Mouse (Mus musculus) MEL (cell line): ENCODE data around the gene Adam8. TPM values are rescaled to one million over a fixed set of nuclear protein-coding genes. Genes with fewer than 3 reads are reported as not detected.

Source experiments
- DNase-seq: peaks from one replicate; pipeline ENCODE4 v3.0.0; 2011; ENCODE audit warnings: low read depth, low spot score
- H3K27ac ChIP-seq: 2 replicates; pipeline ENCODE4 v1.5.1; 2012; ENCODE audit warnings: low read depth, mild to moderate bottlenecking, control low read depth, low read length, moderate library complexity; ENCODE audit not compliant: control insufficient read depth
- H3K27me3 ChIP-seq, 2 experiments: fragments of 150-350 bp in 1 of 2; sonication (generic) in 1 of 2; 2 replicates each; pipeline ENCODE4 v1.6.1; 2012; ENCODE audit warnings: low read length in 2 of 2, mild to moderate bottlenecking in 2 of 2, improper control_type of control experiment in 1 of 2, moderate library complexity in 1 of 2; ENCODE audit not compliant: insufficient read depth in 2 of 2, control insufficient read depth in 1 of 2
- H3K36me3 ChIP-seq, 2 experiments: 2 replicates each; pipeline ENCODE4 v1.6.1; 2012 to 2014; ENCODE audit warnings: low read length in 2 of 2, improper control_type of control experiment in 1 of 2, inconsistent platforms in 1 of 2, mild to moderate bottlenecking in 1 of 2; ENCODE audit not compliant: insufficient read depth in 2 of 2, control insufficient read depth in 1 of 2
- H3K4me1 ChIP-seq, 2 experiments: fragments of 150-350 bp in 1 of 2; sonication (generic) in 1 of 2; 2 replicates each; pipeline ENCODE4 v1.6.1; 2012; ENCODE audit warnings: low read length in 2 of 2, improper control_type of control experiment in 1 of 2, mild to moderate bottlenecking in 1 of 2; ENCODE audit not compliant: insufficient read depth in 2 of 2, control insufficient read depth in 1 of 2
- H3K4me3 ChIP-seq, 2 experiments: fragments of 150-350 bp in 1 of 2; sonication (generic) in 1 of 2; 2 replicates each; pipeline ENCODE4 v1.5.1; 2012; ENCODE audit warnings: low read depth in 2 of 2, low read length in 2 of 2, mild to moderate bottlenecking in 2 of 2, moderate library complexity in 2 of 2, control low read depth in 1 of 2, improper control_type of control experiment in 1 of 2; ENCODE audit not compliant: control insufficient read depth in 1 of 2, insufficient read depth in 1 of 2
- H3K79me2 ChIP-seq: 2 replicates; pipeline ENCODE4 v1.6.1; 2012; ENCODE audit warnings: mild to moderate bottlenecking, low read length, moderate library complexity; ENCODE audit not compliant: control insufficient read depth, poor library complexity, insufficient read depth
- H3K9ac ChIP-seq: 2 replicates; pipeline ENCODE4 v1.6.1; 2012; ENCODE audit warnings: low read depth, mild to moderate bottlenecking, control low read depth, low read length, moderate library complexity; ENCODE audit not compliant: control insufficient read depth, poor library complexity, severe bottlenecking
- H3K9me3 ChIP-seq: fragments of 150-350 bp; sonication (generic); replicated peaks from 2 replicates; pipeline ENCODE4 v1.6.1; 2012; ENCODE audit warnings: mild to moderate bottlenecking, low read length, improper control_type of control experiment, moderate library complexity; ENCODE audit not compliant: insufficient read depth
- BHLHE40 ChIP-seq: IDR thresholded peaks from 2 replicates; pipeline ENCODE4 v1.6.1; 2012; ENCODE audit warnings: low read depth, mild to moderate bottlenecking, inconsistent platforms, low read length, improper control_type of control experiment, borderline replicate concordance
- CHD1 ChIP-seq: IDR thresholded peaks from 2 replicates; pipeline ENCODE4 v1.6.1; 2012; ENCODE audit warnings: low read depth, mild to moderate bottlenecking, inconsistent platforms, low read length, improper control_type of control experiment
- CHD2 ChIP-seq: IDR thresholded peaks from 2 replicates; pipeline ENCODE4 v1.6.1; 2011; ENCODE audit warnings: low read length, improper control_type of control experiment
- EP300 ChIP-seq, 2 experiments: IDR thresholded peaks; 2 replicates each; pipeline ENCODE4 v1.6.1; 2011; ENCODE audit warnings: improper control_type of control experiment in 2 of 2, low read length in 2 of 2, low read depth in 1 of 2, mild to moderate bottlenecking in 1 of 2
- ETS1 ChIP-seq: IDR thresholded peaks from 2 replicates; pipeline ENCODE4 v1.6.1; 2012; ENCODE audit warnings: low read depth, mild to moderate bottlenecking, inconsistent platforms, low read length, improper control_type of control experiment, moderate library complexity
- GABPA ChIP-seq: IDR thresholded peaks from 2 replicates; pipeline ENCODE4 v1.6.1; 2012; ENCODE audit warnings: low read depth, mild to moderate bottlenecking, inconsistent platforms, low read length, improper control_type of control experiment, moderate library complexity
- GATA1 ChIP-seq: IDR thresholded peaks from 2 replicates; pipeline ENCODE4 v1.6.1; 2011; ENCODE audit warnings: low read depth, low read length, improper control_type of control experiment
- HCFC1 ChIP-seq: IDR thresholded peaks from 2 replicates; pipeline ENCODE4 v1.6.1; 2012; ENCODE audit warnings: low read depth, mild to moderate bottlenecking, inconsistent platforms, low read length, improper control_type of control experiment, moderate library complexity
- KAT2A ChIP-seq: conservative IDR thresholded peaks from 2 replicates; pipeline ENCODE4 v1.6.1; 2012; ENCODE audit warnings: low read depth, low read length, improper control_type of control experiment, inconsistent platforms
- MAFK ChIP-seq: IDR thresholded peaks from 2 replicates; pipeline ENCODE4 v1.6.1; 2011; ENCODE audit warnings: low read depth, mild to moderate bottlenecking, low read length, improper control_type of control experiment, borderline replicate concordance
- MAZ ChIP-seq: IDR thresholded peaks from 2 replicates; pipeline ENCODE4 v1.6.1; 2012; ENCODE audit warnings: low read depth, mild to moderate bottlenecking, inconsistent platforms, low read length, improper control_type of control experiment
- MEF2A ChIP-seq: IDR thresholded peaks from 2 replicates; pipeline ENCODE4 v1.6.1; 2014; ENCODE audit warnings: low read depth, mild to moderate bottlenecking, inconsistent platforms, low read length, improper control_type of control experiment; ENCODE audit not compliant: poor library complexity, insufficient replicate concordance, severe bottlenecking; ENCODE audit errors: extremely low read depth
- MXI1 ChIP-seq: IDR thresholded peaks from 2 replicates; pipeline ENCODE4 v1.6.1; 2011; ENCODE audit warnings: mild to moderate bottlenecking, low read depth, low read length, improper control_type of control experiment
- MYB ChIP-seq: IDR thresholded peaks from 2 replicates; pipeline ENCODE4 v1.6.1; 2011; ENCODE audit warnings: mild to moderate bottlenecking, low read depth, low read length, improper control_type of control experiment
- MYC ChIP-seq: IDR thresholded peaks from 2 replicates; pipeline ENCODE4 v1.6.1; 2011; ENCODE audit warnings: low read depth, mild to moderate bottlenecking, low read length, improper control_type of control experiment, moderate library complexity
- POLR2A ChIP-seq, 2 experiments: IDR thresholded peaks; 2 replicates each; pipeline ENCODE4 v1.6.1; 2011 to 2012; ENCODE audit warnings: low read length in 2 of 2, mild to moderate bottlenecking in 2 of 2, control low read depth in 1 of 2, improper control_type of control experiment in 1 of 2, low read depth in 1 of 2, moderate library complexity in 1 of 2; ENCODE audit not compliant: control insufficient read depth in 1 of 2, insufficient read depth in 1 of 2, poor library complexity in 1 of 2
- POLR2AphosphoS2 ChIP-seq: IDR thresholded peaks from 2 replicates; pipeline ENCODE4 v1.6.1; 2011; ENCODE audit warnings: low read length, improper control_type of control experiment
- POLR2AphosphoS5 ChIP-seq: IDR thresholded peaks from 2 replicates; pipeline ENCODE4 v1.6.1; 2012; ENCODE audit warnings: low read depth, borderline replicate concordance, mild to moderate bottlenecking, inconsistent platforms, low read length, moderate library complexity, mixed read lengths
- RAD21 ChIP-seq: IDR thresholded peaks from 2 replicates; pipeline ENCODE4 v1.6.1; 2011; ENCODE audit warnings: mild to moderate bottlenecking, low read depth, low read length, improper control_type of control experiment
- RCOR1 ChIP-seq: IDR thresholded peaks from 2 replicates; pipeline ENCODE4 v1.6.1; 2012; ENCODE audit warnings: low read depth, mild to moderate bottlenecking, inconsistent platforms, low read length, improper control_type of control experiment
- SIN3A ChIP-seq: IDR thresholded peaks from 2 replicates; pipeline ENCODE4 v1.6.1; 2012; ENCODE audit warnings: low read length, improper control_type of control experiment, inconsistent platforms
- TCF12 ChIP-seq: IDR thresholded peaks from 2 replicates; pipeline ENCODE4 v1.6.1; 2014; ENCODE audit warnings: low read depth, mild to moderate bottlenecking, inconsistent platforms, low read length, improper control_type of control experiment, moderate library complexity
- UBTF ChIP-seq: IDR thresholded peaks from 2 replicates; pipeline ENCODE4 v1.6.1; 2012; ENCODE audit warnings: low read depth, mild to moderate bottlenecking, inconsistent platforms, low read length, improper control_type of control experiment, moderate library complexity, borderline replicate concordance; ENCODE audit not compliant: insufficient read depth
- USF1 ChIP-seq: IDR thresholded peaks from 2 replicates; pipeline ENCODE4 v1.6.1; 2014; ENCODE audit warnings: low read depth, mild to moderate bottlenecking, inconsistent platforms, low read length, improper control_type of control experiment, moderate library complexity
- ZKSCAN1 ChIP-seq: IDR thresholded peaks from 2 replicates; pipeline ENCODE4 v1.6.1; 2012; ENCODE audit warnings: low read depth, mild to moderate bottlenecking, inconsistent platforms, low read length, improper control_type of control experiment, moderate library complexity
- ZMIZ1 ChIP-seq: IDR thresholded peaks from 2 replicates; pipeline ENCODE4 v1.6.1; 2012; ENCODE audit warnings: low read depth, mild to moderate bottlenecking, inconsistent platforms, low read length, improper control_type of control experiment, moderate library complexity
- ZNF384 ChIP-seq: IDR thresholded peaks from 2 replicates; pipeline ENCODE4 v1.6.1; 2012; ENCODE audit warnings: low read depth, mild to moderate bottlenecking, inconsistent platforms, low read length, improper control_type of control experiment
- polyA plus RNA-seq, 2 experiments: library from polyadenylated mRNA; stranded (reverse) in 1 of 2; unstranded in 1 of 2; fragments of >175 nt in 1 of 2; fragments of >200 nt in 1 of 2; gene quantifications; 2 replicates each; pipeline versions ENCODE4 v1.2.1 to v1.2.4; 2012; ENCODE audit warnings: low replicate concordance in 2 of 2, low read depth in 1 of 2; ENCODE audit not compliant: insufficient read length in 2 of 2, insufficient read depth in 1 of 2, missing spikeins in 1 of 2
- total RNA-seq: library from RNA; depleted of rRNA; stranded (reverse); fragments of 300-350 nt; gene quantifications from 2 replicates; pipeline ENCODE4 v1.2.3, GENCODE M21; 2012

The Adam8 gene
- total and polyA plus RNA-seq, 3 experiments, result 0.39 to 0.50 TPM; not detected in 1

- Histone ChIP-seq H3K27me3 (no peaks in the 10 kb centered on the region), H3K4me3 (no peak overlapping the region), H3K9me3 (no peaks in the 10 kb centered on the region), H3K79me2 (no peaks in the 10 kb centered on the region), H3K27ac (no peak overlapping the region), H3K4me1 (peaks cover 0 to 10% of the 10 kb centered on the region in 2 experiments; a peak in 1 of 4 replicates), H3K36me3 (peaks cover 0 to 7% of the 10 kb centered on the region in 2 experiments; a peak in 2 of 4 replicates), H3K9ac (no peak overlapping the region)
- TF ChIP-seq ZMIZ1 (no peak), GATA1 (no peak), USF1 (no peak), KAT2A (no peak), MAFK (no peak), ZNF384 (no peak), ETS1 (no peak), RAD21 (no peak), POLR2AphosphoS2 (no peak), CHD1 (no peak), MXI1 (no peak), TCF12 (no peak), MAZ (no peak), UBTF (no peak), SIN3A (no peak), POLR2AphosphoS5 (no peak), HCFC1 (no peak), MYC (no peak), MEF2A (no peak)
- DNase-seq, result no peak
These were observed 35.7 kb downstream of the Adam8 start for GRCm38 (mm10) chr7:139956658-139957057.

GRCm38 (mm10) chr7:139955505-139955904, 36.9 kb downstream of the Adam8 start:
- peak; percentile 61 for DNase-seq
- peaks cover 0 to 12% of the 10 kb centered on the region in 2 experiments; a peak in 1 of 4 replicates for H3K4me1 ChIP-seq
- no peak overlapping the region for H3K4me3 ChIP-seq
- no peaks in the 10 kb centered on the region for H3K27me3 ChIP-seq
- H3K9me3 ChIP-seq, result no peaks in the 10 kb centered on the region
- no peaks in the 10 kb centered on the region for H3K79me2 ChIP-seq
- peaks cover 0 to 8% of the 10 kb centered on the region in 2 experiments; a peak in 2 of 4 replicates for H3K36me3 ChIP-seq
- no peak overlapping the region for H3K27ac ChIP-seq
- TF ChIP-seq POLR2A (IDR thresholded peaks at IDR 0.05; ENCODE audit: control insufficient read depth in 1 of 2, insufficient read depth in 1 of 2, low read depth in 1 of 2, low read length in 2 of 2, poor library complexity in 1 of 2), result no peak
- no peak for TF ChIP-seq EP300 (IDR thresholded peaks at IDR 0.05; ENCODE audit: low read depth in 1 of 2, low read length in 2 of 2)
- TF ChIP-seq MYB, result no peak
- no peak for TF ChIP-seq RCOR1
- no peak for TF ChIP-seq ZKSCAN1
- no peak for TF ChIP-seq ZNF384
- TF ChIP-seq CHD2, result no peak
- TF ChIP-seq BHLHE40, result no peak
- TF ChIP-seq UBTF, result no peak
- TF ChIP-seq GABPA, result no peak
- no peak overlapping the region for H3K9ac ChIP-seq
